Mouse (Mus musculus) left cerebral cortex, adult 18-20 months (tissue): ENCODE data around the gene Rdh5. TPM values are rescaled to one million over a fixed set of nuclear protein-coding genes. Genes with fewer than 3 reads are reported as not detected.

ENCODE experiments used
- DNase-seq, 2 experiments: peaks; one replicate each; pipeline ENCODE4 v3.0.0; 2021 to 2022; ENCODE audit warnings: low spot score in 2 of 2, mixed read lengths in 1 of 2
- total RNA-seq, 2 experiments: library from RNA; stranded (reverse); gene quantifications; 2 replicates each; pipeline ENCODE4 v1.2.3; 2021

The Rdh5 gene
- total RNA-seq, 2 experiments from 2014 or later, result 3.6 to 7.6 TPM

DNA sequence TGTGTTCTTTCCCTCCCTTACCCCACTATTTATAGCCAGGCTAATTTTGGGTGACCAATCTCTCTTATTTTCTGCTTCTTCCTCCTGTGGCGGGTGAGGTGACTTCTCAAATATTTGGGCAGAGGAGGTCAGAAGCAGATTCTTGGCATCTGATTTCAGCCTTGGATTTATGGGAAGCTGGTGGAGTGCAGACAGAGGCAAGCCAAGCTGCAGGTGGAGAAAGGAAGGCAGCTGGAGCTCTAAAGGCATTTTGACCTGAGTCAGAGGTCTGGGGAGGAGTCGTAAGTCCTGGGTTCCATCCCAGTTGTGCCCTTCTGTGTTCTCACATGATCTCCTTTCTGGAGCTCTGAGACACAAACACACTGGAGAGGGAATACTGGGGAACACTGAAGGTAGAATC lies 8.8 kb upstream of the Rdh5 start:
- no peak for DNase-seq

DNA sequence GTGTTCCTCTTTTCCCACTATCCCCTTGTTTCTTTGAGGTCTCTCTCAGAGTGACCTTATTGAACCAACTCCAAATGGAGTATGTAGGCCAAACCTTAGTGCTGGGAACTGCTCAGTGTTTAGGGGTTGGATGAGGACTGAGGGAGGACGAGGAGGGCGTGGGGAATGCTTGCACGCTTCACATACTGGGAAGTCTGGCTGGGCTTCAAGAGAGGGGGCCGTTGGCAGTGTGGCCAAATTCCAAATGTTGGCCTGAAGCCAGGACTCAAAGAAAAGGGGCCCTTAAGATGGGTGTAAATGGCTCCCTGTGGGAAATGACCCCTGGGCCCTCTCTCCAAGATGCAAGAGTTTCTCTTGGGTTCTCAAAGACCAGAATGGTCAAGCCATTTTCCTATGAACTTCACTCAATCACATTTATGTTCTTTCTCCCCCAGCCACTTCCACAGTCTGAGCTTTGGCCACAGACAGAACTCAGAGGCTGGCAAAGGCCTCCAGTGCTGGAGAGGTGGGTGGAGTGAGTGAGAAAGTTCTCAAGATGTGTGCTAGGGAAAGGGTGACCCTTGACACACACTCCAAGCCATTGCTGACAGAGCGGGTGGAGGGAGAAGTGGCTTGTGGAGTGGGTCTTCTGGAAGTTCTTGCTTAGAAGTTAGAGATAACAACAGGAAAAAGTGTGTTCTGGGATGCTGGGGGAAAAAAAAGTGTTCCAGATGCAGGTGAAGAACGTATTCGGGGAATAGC lies 7.1 kb upstream of the Rdh5 start:
- DNase-seq, result no peak

DNA sequence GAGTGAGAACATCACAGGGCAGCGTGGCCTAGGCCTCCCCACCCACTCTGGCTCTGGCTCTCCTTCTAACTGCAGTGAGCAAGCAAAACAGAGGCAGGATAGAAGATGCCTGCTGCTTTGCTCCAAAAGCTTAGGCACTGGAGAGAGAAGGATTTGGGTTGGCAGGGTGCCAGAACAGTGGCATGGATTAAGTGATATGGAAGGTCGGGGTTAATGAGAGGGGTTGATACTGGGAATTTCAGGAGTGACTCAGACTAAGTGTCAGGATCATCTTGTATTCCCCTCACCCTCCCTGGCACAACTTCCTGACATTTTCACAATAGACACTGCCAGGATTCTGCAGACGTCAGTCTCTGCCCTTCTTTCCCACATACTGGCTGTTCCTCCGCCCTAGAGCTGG lies 5.7 kb upstream of the Rdh5 start:
- no peak for DNase-seq

DNA sequence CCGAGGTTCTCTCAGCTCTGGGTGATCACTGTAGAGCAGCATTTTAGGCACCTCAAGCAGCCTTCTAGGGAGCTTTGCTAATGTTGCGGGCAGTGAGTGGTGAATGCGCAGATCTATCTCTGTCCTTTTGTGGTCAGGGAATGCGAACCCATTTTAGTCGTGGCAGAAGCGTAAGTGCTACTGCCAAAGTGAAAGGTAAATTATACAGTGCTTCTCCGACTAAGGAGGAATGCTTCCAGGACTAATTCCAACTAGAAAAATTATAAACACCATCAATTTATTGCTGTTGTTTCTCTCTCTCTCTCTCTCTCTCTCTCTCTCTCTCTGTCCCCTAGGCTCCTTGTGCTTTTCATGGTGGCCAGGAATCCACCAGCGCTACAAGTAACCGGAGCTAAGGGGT lies 1.2 kb upstream of the Rdh5 start, which contains the start of gene Bloc1s1:
TSS of gene Bloc1s1 (minus strand) at position 101 of the 400 bp plus-strand sequence.
- DNase-seq, result no peak

DNA sequence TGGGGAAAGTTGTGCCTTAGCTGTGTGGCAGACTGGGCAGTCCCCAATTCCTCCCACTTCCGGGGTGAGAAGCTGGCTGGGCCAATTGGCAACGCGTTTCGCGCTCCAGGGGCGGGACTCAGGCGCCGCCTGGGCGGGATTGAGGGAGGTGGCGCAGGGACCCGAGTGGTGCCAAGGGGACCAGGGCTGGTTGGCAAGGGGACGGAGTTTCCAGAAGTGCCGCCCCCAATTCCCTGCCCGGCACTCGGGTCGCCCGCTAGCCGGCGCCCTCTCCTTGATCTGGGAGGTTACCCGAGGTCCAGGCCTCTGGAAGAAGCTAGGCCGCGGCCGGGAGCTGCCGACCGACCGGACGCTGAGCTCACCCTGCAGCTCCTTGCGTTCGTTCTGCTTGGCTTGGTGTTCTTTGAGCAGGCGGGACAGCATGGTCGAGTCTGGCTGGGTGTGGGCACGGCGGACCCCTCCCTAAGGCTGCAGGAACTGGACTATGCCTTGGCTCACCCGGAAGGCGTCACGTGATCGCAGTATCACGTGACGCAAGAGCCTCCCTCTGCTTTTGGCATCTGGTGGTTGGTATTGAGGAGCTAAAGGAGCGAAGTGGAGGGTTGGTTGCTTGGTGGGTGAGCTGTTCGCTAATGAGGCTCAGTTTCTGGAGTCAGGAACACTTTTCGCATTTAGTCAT lies 464 bp upstream of the Rdh5 start:
- peak; percentile 92 to 93 for DNase-seq

DNA sequence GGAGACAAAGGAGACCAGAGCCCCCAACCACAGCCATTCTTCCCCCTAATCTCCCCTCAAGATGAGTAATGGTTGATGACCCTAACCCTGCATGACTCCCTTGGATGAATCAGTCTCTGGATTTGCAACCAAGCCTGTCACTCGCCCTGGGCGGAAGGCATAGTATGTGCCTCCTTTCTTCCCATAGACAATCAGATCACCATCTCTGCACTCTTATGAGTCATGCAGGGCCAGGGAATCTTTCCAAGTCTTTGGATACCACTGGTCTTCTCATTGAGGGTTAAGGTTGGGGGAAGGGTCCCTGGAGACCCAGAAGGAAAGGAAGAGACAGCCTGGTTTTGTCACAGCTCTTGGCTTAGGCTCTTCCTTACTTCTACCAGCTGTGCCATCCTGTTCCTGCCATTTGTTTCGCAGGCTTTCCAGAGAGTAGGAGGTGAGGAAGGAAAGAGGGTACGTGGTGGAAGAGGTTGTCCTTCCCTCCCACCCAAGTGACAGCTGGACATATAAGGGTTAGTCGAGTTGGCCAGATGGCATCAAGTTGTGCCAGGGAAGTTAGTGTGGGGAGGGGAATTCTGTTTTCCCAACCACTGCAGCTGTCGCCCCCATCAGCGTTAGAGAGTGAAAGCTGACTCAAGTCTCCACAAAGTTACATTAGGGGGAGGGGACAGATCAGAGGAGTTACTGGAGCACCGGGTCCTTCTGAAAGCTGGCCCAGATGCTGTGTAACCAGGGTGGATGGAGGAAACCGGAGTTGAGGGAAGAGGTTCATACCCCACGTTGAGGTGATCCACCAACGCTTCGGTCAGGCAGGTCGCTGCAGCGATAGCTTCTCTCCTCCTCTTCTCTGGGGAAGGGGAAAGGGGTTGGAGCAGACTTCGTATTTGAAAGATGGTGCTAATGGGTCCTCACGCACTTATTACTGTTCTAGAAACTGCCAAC lies 536 bp downstream of the Rdh5 start:
- no peak for DNase-seq

DNA sequence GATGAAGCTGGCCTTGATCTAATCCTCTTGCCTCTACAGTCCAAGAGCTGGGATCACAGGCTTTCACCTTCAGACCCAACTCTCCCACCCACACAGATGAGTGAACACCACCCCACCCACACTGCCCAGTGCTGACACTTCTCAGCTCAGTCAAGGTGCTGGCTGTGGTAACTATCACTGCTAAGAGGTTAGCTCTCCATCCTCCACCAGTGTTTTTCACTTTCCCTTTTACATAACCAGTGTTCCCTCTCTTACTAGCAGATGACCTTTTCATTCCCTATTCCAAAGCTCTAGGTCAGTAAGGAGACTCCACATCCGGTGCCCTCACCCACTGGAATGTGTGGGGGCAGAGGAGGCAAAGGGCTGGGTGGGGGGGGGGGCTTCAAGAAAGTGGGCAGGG lies 1.4 kb downstream of the Rdh5 start:
- DNase-seq, result no peak

DNA sequence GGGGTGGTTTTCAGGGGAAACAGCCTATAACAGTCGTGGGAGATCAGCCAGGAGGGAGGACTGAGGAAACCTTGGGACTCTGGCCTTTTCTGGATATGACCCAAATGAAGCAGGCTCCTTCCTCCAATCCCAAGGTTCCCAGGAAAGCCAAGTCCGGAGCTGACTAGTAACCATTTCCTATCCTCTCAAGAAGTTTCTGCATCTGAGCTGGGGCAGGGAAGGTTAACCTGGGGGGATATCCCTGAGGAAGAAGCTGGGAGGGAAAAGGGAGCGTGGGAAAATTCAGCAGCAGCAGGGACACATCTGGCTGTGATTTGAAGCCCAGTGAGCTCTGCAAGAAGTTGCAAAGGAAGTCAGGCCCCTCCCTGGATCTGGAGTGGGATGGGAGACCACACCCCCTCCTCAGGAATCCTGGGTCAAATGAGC lies 1.9 kb downstream of the Rdh5 start:
- DNase-seq, result no peak

DNA sequence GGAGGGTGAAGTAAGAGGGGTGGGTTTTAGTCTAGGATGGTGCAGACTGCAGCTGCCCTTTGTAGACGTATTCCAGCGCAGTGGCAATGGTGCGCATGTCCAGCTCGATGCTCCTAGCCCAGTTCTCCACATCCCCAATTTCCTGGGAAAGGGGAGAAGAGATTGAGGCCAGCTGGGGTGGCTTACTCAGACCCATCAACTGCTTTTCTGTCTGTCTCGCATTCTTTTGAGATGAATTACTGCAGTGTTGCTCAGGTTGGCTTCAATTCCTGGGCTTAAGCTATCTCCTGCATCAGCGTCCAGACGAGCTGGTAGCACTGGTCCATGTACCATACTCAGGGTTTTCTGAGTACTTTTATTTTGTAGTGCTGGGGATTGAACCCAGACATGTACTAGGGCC lies 2.7 kb downstream of the Rdh5 start:
- DNase-seq, result no peak

DNA sequence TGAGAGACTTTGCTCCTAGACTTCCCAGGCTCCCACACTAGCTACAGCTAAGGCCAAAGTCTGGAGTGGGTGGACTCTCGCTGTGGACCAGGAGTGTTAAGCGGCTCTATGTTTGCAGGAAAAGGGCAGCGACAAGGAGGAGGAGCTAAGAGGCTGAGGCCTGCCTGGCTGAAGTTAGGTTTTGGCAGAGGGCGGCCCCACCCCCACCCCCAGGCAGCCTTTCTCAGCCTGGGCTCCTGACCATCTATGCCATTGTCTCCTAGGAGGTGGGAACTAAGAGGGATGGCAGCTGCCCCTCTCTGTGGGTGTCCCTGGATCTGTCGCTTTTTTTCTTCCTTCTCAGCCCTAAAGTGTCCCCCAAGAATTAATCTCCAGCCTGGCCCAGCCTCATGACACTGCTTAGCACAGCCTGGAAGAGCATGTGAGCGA lies 3.5 kb downstream of the Rdh5 start:
- peak in 1 of 2 experiments; percentile 31 for DNase-seq

DNA sequence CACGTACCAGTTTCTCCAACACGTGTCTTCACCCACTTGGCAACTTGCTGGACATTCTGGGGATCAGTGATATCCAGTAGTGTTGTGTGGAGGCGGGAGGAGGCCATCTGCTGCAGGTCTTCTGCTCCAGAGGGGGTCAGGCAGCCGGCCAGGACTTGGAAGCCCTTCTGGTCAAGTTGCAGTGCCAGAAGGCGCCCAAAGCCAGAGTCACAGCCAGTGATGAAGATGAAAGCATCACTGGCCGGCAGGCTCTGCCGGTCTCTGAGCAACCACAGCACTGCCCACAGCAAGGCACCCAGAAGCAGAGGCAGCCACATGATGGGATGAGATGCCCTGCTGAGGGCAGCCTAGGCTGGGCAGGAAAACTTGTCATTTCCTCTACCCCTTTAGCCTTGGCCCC lies 4.4 kb downstream of the Rdh5 start:
- DNase-seq, result peak in 1 of 2 experiments; percentile 50

DNA sequence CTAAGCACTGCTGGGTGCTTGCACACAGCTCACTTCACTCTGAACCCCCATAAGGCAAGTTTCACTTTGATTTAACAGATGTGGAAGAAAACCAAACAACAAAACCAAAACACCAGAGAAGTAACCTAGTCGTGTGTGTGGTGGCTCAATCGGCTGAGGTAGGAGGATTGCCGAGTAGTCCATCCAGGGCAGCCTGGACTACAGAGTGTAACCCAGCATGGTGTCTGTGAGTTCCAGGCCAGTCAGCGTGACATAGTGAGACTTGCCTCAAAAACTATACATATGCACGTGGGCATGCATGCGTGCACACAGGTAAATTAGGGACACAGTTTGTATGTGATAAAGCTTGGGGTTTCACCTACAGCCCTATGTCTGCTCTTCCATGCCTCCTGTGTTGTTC lies 5.3 kb downstream of the Rdh5 start:
- no peak for DNase-seq

DNA sequence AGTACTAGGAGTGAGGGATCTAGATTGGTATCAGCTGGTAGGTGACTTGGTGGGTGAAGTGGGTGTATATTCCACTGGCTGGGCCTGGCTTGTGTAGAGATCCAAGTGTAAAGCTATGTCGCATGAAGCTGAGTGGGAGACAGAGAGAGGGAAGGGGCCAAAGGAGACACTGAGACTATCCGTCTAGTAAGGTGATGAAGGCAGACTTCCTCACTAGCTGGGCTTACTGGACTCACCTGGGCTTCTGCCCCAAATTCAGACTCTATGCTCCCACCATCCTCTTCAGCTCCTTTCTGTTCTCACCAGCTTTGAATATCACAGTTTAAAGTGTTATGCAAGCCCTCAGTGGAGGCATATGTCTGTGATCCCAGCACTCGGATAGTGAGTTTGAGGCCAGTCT lies 6.0 kb downstream of the Rdh5 start:
- DNase-seq, result no peak

DNA sequence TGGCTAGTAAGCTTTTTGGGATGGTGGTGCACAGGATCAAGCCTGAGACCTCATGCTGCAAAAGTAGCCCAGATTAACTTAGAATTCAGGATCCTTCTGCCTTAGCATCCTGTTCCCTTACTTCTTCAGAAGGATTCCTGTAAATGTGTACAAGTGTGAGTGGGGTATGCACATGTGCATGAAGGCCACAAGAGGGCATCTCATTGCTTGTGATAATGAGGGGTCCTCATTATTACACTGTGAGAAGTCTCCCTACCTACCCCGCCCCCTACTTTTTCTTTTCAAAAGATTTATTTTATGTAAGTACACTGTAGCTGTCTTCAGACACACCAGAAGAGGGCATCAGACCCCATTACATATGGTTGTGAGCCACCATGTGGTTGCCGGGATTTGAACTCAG lies 7.1 kb downstream of the Rdh5 start:
- DNase-seq, result no peak

DNA sequence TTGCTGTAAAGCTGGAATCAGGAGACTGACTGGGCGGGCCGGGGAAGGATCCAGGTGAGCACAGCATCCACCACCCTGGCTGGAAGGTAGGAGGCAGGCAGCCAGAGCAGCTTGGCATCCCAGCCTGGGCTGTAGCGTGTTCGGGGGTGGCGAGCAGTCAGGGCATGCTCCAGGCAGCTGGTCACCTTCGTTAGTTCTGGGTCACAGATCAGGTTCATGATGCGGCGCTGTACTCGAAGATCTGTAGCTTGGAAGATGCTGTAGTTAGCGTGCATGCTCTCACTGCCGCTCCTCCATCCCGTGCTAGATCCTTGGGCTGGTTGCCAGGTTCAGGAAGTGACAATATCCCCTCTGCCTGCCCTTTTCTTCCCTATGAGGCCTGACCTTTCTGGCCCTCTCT lies 9.0 kb downstream of the Rdh5 start:
- no peak for DNase-seq

DNA sequence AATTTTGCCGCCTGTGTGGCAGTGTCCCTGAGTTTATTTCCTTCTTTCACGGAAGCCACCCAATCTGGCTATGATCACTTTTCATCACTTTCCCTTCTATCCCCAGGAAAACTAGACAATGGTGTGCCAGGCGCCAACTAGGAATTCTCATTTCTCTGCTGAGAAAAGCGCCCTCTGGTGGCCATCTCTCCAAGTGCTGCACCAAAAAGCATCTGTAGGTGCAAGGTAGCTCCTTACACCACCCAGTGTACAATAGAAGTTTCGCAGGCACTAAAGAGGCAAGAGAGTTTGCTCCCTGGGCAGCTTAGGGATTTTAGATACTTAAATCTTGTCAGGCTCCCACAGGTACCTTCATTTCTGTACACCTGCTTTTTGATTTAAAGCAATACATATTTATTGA lies 9.5 kb downstream of the Rdh5 start:
- peak; percentile 88 to 94 for DNase-seq

DNA sequence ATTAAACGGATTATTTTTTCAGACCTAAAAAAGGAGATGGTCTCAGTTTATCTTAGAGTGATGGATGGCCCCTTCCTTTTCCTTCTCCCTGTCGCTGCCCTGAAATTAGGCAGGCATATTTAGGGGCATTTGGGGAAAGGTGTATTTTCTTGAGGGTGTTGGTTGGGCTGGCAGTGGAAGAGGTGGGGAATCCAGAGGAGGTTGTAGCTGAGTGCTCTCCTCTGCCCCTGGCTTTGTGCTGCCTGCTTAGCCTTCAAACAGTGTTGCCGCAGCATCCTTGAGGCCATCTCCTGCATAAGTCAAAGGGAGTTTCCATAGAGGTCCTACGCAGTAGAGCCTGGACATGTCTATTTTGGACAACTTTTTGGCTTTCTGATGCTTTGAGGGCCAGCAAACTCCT lies 9.9 kb downstream of the Rdh5 start:
- DNase-seq, result no peak

DNA sequence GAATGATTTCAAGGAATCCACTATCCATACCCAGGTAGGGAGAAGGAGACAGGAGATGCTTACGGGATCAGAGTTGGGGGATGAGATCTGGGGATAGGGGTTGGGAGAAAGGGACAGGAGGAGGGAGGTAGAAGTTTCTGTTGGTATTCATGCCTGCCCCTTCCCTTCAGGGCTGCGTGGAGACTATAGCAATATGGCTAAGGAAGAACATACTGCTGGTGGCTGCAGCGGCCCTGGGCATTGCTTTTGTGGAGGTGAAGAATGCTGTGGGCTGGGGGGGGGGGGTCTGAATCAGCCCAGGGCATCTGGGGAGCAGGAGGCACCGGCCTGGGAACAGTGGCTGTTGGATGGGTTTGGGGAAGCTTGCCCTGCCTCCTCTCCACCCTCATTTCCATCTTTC lies 10.4 kb downstream of the Rdh5 start:
- no peak for DNase-seq

DNA sequence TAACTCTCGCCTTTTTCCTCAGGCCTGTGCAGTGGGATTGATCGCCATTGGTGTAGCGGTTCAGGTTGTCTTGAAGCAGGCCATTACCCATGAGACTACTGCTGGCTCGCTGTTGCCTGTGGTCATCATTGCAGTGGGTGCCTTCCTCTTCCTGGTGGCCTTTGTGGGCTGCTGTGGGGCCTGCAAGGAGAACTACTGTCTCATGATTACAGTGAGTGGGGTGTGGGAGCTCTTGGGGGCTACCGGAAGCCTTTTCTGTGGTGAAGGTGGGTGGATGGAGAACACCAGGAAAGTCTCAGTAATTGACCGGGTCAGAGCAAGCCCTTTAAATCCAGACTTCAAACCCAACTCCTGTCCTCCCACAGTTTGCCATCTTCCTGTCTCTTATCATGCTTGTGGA lies 11.3 kb downstream of the Rdh5 start:
- DNase-seq, result no peak

DNA sequence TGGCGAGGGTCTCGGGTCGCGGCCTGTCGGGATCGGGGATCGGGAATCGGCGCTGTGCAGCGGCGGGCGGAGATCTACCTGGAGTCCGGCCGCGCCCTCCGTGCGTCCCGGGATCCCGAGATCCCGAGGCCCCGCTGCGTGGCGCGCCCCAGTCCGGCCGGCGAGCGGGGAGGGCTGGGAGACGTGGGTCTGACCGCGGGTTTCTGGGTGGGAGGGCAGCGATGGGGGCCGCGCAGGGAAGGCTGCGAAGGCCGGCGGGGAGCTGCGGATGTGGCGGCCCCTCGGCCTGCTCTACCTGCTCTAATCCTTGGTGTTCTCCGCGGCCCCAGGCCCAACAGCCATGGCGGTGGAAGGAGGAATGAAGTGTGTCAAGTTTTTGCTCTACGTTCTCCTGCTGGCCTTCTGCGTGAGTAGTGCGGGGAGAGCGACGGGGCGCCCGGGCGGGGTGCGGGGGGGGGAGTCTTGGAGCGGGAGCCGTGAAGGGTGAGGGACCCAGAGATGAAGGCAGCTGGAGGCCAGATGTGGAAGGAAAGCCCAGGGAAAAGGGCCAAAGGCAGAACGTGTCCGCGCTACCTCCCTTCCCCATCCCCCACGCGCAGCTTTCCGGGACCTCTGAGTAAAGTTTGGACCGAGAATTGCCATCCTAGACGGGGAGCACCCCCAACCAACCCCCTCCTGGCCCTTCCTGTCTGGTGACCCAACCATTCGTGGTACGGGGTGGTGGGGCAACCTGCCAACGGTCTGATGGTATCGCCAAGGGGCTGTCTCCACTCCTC lies 12.4 kb downstream of the Rdh5 start:
- DNase-seq, result no peak

DNA sequence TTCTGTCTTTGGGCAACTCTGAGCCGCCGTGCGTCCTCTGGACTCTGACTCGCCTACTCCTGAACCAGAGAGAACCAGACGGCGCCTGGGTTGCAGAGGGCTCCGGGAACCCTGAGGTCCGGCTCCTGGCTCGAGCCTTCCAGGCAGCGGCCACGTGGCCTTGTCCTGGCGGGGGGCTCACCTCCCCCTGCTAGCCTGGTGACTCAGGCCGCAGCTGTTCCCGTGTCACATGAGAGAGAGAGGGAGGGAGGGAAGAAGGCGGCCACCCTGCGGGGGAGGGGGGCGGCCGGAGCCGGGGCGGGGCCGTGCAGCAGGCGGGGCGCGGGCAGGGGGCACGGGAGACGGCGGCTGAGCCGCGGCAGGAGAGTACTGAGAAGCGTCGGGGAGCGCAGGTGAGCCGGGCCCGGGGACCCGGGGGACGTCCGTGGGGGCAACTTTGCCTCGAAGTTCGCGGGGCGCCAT lies 13.1 kb downstream of the Rdh5 start:
- DNase-seq, result peak; percentile 52 to 54
